ENCODE assay signal across 26 mouse cellular contexts in genomic region chr16:97956011-97956410, GRCm38 (mm10).
"Had no signal": no experiment of that assay in that cellular context is flagged by ENCODE, and none has a peak within 500 bp of the region (broad histone marks: within the 10 kb centered on the region; RNA-seq: fewer than 3 reads in every experiment).

No protein-coding gene starts in this region.

- DNase-seq: left cerebral cortex, postnatal 4 days; liver; liver, embryonic 13.5 days; liver, postnatal 0 days; lung, adult 18-20 months; lung, adult 2 months; lung, embryonic 14.5 days; lung, postnatal 10 days; lung, postnatal 14 days; lung, postnatal 36 days; lung, postnatal 4 days; midbrain, embryonic 14.5 days had no signal

- H3K27ac ChIP-seq: limb, embryonic 10.5 days; limb, embryonic 12.5 days; limb, embryonic 13.5 days; limb, embryonic 15.5 days; liver, embryonic 12.5 days; liver, embryonic 13.5 days; liver, embryonic 14.5 days; liver, embryonic 15.5 days; lung, embryonic 15.5 days; midbrain, embryonic 10.5 days; midbrain, embryonic 12.5 days; midbrain, embryonic 13.5 days; midbrain, embryonic 15.5 days had no signal

- H3K4me3 ChIP-seq: limb, embryonic 10.5 days; limb, embryonic 12.5 days; limb, embryonic 13.5 days; limb, embryonic 15.5 days; liver, embryonic 12.5 days; liver, embryonic 13.5 days; liver, embryonic 15.5 days; lung, embryonic 15.5 days; megakaryocyte, embryonic 14.5 days; midbrain, embryonic 10.5 days; midbrain, embryonic 12.5 days; midbrain, embryonic 13.5 days; midbrain, embryonic 15.5 days; myocyte had no signal

- H3K9me3 ChIP-seq: limb, embryonic 10.5 days; limb, embryonic 12.5 days; limb, embryonic 13.5 days; limb, embryonic 15.5 days; liver, embryonic 12.5 days; liver, embryonic 13.5 days; liver, embryonic 15.5 days; lung, embryonic 15.5 days; megakaryocyte, embryonic 14.5 days; midbrain, embryonic 10.5 days; midbrain, embryonic 12.5 days; midbrain, embryonic 13.5 days; midbrain, embryonic 15.5 days had no signal

- H3K27me3 ChIP-seq: limb, embryonic 12.5 days; limb, embryonic 13.5 days; limb, embryonic 15.5 days; liver, embryonic 12.5 days; liver, embryonic 13.5 days; liver, embryonic 15.5 days; lung, embryonic 15.5 days; megakaryocyte, embryonic 14.5 days; midbrain, embryonic 12.5 days; midbrain, embryonic 13.5 days; midbrain, embryonic 15.5 days had no signal
